Comparison of ENCODE assay signal across 9 mouse cellular contexts in the genomic region with DNA sequence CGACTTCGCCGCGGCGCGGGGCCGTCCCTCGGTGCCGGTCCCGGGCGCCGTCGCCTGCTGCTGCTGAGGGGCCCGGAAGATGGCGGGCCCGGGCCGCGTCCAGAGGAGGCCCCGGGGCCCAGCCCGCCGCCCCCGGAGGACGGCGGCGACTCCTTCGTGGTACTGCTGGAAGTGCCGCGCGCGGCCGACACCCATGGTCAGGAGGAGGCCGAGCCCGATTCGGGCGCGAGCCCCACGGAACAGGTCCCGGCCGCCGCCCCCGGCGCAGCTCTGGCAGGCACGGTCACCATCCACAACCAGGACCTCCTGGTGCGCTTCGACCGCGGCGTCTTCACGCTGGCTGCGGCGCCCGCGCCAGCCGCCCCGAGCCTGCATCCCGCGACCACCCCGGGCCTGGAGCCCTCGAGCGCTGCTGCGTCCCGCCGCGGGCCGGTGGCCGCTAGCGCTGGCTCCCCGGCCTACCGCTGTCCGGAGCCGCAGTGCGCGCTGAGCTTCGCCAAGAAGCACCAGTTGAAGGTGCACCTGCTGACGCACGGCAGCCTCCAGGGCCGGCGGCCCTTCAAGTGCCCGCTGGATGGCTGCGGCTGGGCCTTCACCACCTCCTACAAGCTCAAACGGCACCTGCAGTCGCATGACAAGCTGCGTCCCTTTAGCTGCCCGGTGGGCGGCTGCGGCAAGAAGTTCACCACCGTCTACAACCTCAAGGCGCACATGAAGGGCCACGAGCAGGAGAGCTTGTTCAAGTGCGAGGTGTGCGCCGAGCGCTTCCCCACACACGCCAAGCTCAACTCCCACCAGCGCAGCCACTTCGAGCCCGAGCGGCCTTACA. TPM values are rescaled to one million over a fixed set of nuclear protein-coding genes. Genes with fewer than 3 reads are reported as not detected.
DNase-seq lines count a peak whose midpoint lies in the region; ATAC-seq lines count a peak whose summit lies in the region.
"Had no signal": no experiment of that assay in that cellular context is flagged by ENCODE, and none has a peak within 500 bp of the region (broad histone marks: within the 10 kb centered on the region; RNA-seq: fewer than 3 reads in every experiment).

No protein-coding gene starts in this region.

- peak; percentile 58 for DNase-seq in hindbrain, embryonic 10.5 days (ENCODE audit: low spot score)
- peak; percentile 19 to 36 for DNase-seq in layer of hippocampus, postnatal 25 days (ENCODE audit: extremely low spot score in 1 of 2, low spot score in 1 of 2)
- DNase-seq in lung, postnatal 25 days (ENCODE audit: low spot score): peak; percentile 13
- peak; percentile 49 for DNase-seq in right cerebral cortex, postnatal 10 days (ENCODE audit: low spot score in 2 of 2)
- DNase-seq in ovary, postnatal 10 days (ENCODE audit: low spot score): no peak

- no peaks in the 10 kb centered on the region for H3K27me3 ChIP-seq in embryonic facial prominence, embryonic 12.5 days
- H3K27me3 ChIP-seq in hindbrain, embryonic 10.5 days (ENCODE audit: insufficient read depth, poor library complexity, severe bottlenecking): no peaks in the 10 kb centered on the region

- peak overlapping the region; percentile 92 for H3K4me2 ChIP-seq in embryonic facial prominence, embryonic 12.5 days (replicated peaks)

- H3K9ac ChIP-seq in embryonic facial prominence, embryonic 12.5 days: peak overlapping the region; percentile 76

- under 1% methylated on average over 98 of the region's 98 CpGs for WGBS in embryonic facial prominence, embryonic 12.5 days
- WGBS in hindbrain, embryonic 10.5 days: under 1% methylated on average over 98 of the region's 98 CpGs

- ATAC-seq in CD4-positive, CD25-positive, alpha-beta regulatory T cell, adult 4 months: peak; percentile 65
- peak; percentile 58 for ATAC-seq in activated CD4-positive, CD25-positive, alpha-beta regulatory T cell, adult 4 months
- ATAC-seq in embryonic facial prominence, embryonic 12.5 days (ENCODE audit: insufficient number of reproducible peaks, insufficient read depth, low FRiP score, low TSS enrichment): peak; percentile 58

- H3K9me3 ChIP-seq in embryonic facial prominence, embryonic 12.5 days: no peaks in the 10 kb centered on the region
- no peaks in the 10 kb centered on the region for H3K9me3 ChIP-seq in hindbrain, embryonic 10.5 days

- peaks cover 19% of the 10 kb centered on the region for H3K4me1 ChIP-seq in embryonic facial prominence, embryonic 12.5 days
- peaks cover 34% of the 10 kb centered on the region for H3K4me1 ChIP-seq in hindbrain, embryonic 10.5 days (replicated peaks)

- peak overlapping the region; percentile 74 for H3K4me3 ChIP-seq in embryonic facial prominence, embryonic 12.5 days
- H3K4me3 ChIP-seq in hindbrain, embryonic 10.5 days: peak overlapping the region; percentile 97

- H3K36me3 ChIP-seq in embryonic facial prominence, embryonic 12.5 days: peaks cover 25% of the 10 kb centered on the region
- peaks cover 29% of the 10 kb centered on the region for H3K36me3 ChIP-seq in hindbrain, embryonic 10.5 days

- peak overlapping the region; percentile 52; the same call in 1 of the 2 replicates for H3K27ac ChIP-seq in embryonic facial prominence, embryonic 12.5 days
- peak overlapping the region; percentile 91 for H3K27ac ChIP-seq in hindbrain, embryonic 10.5 days

RNA-seq across cellular contexts. Expression of a gene that starts 0.6 kb away (rescaled TPM):
- 1 to 10 TPM; 5.9 to 6.8 TPM for polyA plus RNA-seq in CD4-positive, CD25-positive, alpha-beta regulatory T cell, adult 4 months (2017; shearing (Covaris generic))
- 1 to 10 TPM; 4.9 to 8.5 TPM for polyA plus RNA-seq in activated CD4-positive, CD25-positive, alpha-beta regulatory T cell, adult 4 months (2017; shearing (Covaris generic))
- 11.5 and 12.6 TPM in 2 replicates for polyA plus RNA-seq in embryonic facial prominence, embryonic 12.5 days (2016; fragmentation: Nextera tagmentation; extraction: Ambion mirVana)
- polyA plus RNA-seq in hindbrain, embryonic 10.5 days (2016; fragmentation: Nextera tagmentation; extraction: Ambion mirVana): 5.8 and 8.4 TPM in 2 replicates
- 10 to 100 TPM; 28.5 to 31.5 TPM for total RNA-seq in layer of hippocampus, postnatal 25 days (2021)

RNA-seq across cellular contexts. Expression of a gene that starts 36.9 kb away (rescaled TPM):
- polyA plus RNA-seq in CD4-positive, CD25-positive, alpha-beta regulatory T cell, adult 4 months (2017; shearing (Covaris generic)): not detected
- not detected for polyA plus RNA-seq in activated CD4-positive, CD25-positive, alpha-beta regulatory T cell, adult 4 months (2017; shearing (Covaris generic))
- not detected in 2 replicates for polyA plus RNA-seq in embryonic facial prominence, embryonic 12.5 days (2016; fragmentation: Nextera tagmentation; extraction: Ambion mirVana)
- polyA plus RNA-seq in hindbrain, embryonic 10.5 days (2016; fragmentation: Nextera tagmentation; extraction: Ambion mirVana): not detected in 2 replicates
- not detected for total RNA-seq in layer of hippocampus, postnatal 25 days (2021)
- total RNA-seq: layer of hippocampus, adult 8-10 months had no signal

RNA-seq across cellular contexts. Expression of a gene that starts 45.0 kb away (rescaled TPM):
- polyA plus RNA-seq in CD4-positive, CD25-positive, alpha-beta regulatory T cell, adult 4 months (2017; shearing (Covaris generic)): not detected
- not detected for polyA plus RNA-seq in activated CD4-positive, CD25-positive, alpha-beta regulatory T cell, adult 4 months (2017; shearing (Covaris generic))
- polyA plus RNA-seq in embryonic facial prominence, embryonic 12.5 days (2016; fragmentation: Nextera tagmentation; extraction: Ambion mirVana): 0.22 TPM in 1 of 2 replicates, not detected in the other
- polyA plus RNA-seq in hindbrain, embryonic 10.5 days (2016; fragmentation: Nextera tagmentation; extraction: Ambion mirVana): not detected in 2 replicates
- total RNA-seq in layer of hippocampus, postnatal 25 days (2021): not detected
- total RNA-seq: layer of hippocampus, adult 8-10 months had no signal

RNA-seq across cellular contexts. Expression of a gene that starts 58.7 kb away (rescaled TPM):
- polyA plus RNA-seq in CD4-positive, CD25-positive, alpha-beta regulatory T cell, adult 4 months (2017; shearing (Covaris generic)): not detected
- under 1 TPM in 1 of 2 experiments, not detected in 1; 0.25 TPM for polyA plus RNA-seq in activated CD4-positive, CD25-positive, alpha-beta regulatory T cell, adult 4 months (2017; shearing (Covaris generic))
- polyA plus RNA-seq in embryonic facial prominence, embryonic 12.5 days (2016; fragmentation: Nextera tagmentation; extraction: Ambion mirVana): 0.65 and 0.76 TPM in 2 replicates
- 1.2 and 2.0 TPM in 2 replicates for polyA plus RNA-seq in hindbrain, embryonic 10.5 days (2016; fragmentation: Nextera tagmentation; extraction: Ambion mirVana)
- total RNA-seq in layer of hippocampus, postnatal 25 days (2021): 10 to 100 TPM in 1 of 2 experiments, 1 to 10 TPM in 1; 8.3 to 15.7 TPM
